Mouse (Mus musculus): Measurements from ENCODE around the gene Slc25a51. TPM values are rescaled to one million over a fixed set of nuclear protein-coding genes. Genes with fewer than 3 reads are reported as not detected.
A peak's percentile ranks its signal among the peaks of the same experiment; 100 is the strongest.
"Not testable (repeated sequence)": the region's sequence is repeated elsewhere in the genome, so short reads cannot be mapped to it uniquely, and the experiment has no call there.

Gene Slc25a51
- polyA plus RNA-seq, 1 experiment = 109 TPM

DNA sequence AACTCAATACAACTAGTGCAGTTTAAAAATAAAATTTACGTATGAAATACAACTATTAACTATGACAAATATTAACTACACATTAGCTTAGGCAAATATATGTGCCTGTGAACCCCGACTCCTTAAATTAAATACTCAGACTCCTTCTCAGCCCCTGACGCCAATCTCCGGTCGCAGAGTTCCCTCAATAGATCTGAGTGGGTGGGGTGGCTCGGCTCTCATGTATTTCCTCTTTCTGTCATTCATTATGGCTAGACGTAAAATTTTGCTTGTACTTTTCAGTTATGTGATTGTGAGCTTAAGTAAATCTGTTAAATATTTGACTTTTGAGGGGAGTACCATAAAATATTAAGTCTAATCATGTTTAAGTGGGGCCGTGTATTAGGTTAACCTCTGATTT lies 15.6 kb downstream of the Slc25a51 start:
- no peak for TF ChIP-seq CTCF (IDR thresholded peaks at IDR 0.05; ENCODE audit: insufficient read depth, low read length)
- TF ChIP-seq POLR2A (IDR thresholded peaks at IDR 0.05; ENCODE audit: borderline replicate concordance, extremely low read depth, low read depth, low read length) = no peak
- Histone ChIP-seq H3K4me3 (replicated peaks; ENCODE audit: extremely low read depth, low read depth, low read length) (no peak overlapping the region), H3K4me1 (ENCODE audit: control insufficient read depth, insufficient read depth, low read length) (no peaks in the 10 kb centered on the region)
- DNase-seq = no peak
- WGBS = 48% methylated on average over 8 of the region's 8 CpGs

DNA sequence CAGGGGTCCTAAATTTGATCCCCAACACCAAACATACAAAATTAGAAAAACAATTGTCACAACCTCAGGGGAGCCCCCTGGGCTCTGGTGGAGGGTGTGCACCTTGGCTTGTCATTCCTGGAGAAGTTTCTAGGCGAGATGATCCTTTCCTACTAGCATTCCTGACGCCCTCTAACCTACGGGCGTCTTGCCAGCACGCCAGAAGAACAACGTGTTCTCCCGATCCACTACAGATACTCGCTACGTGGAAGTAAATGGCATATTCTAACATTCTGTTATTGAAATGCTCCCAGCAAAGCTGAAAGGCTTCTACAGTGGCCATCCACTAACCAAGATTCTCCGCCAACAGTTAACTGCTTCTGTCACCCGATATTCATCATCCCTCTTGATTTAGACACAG lies 16.0 kb downstream of the Slc25a51 start:
- no peaks in the 10 kb centered on the region for H3K4me1 ChIP-seq (ENCODE audit: control insufficient read depth, insufficient read depth, low read length)
- DNase-seq = no peak
- WGBS = 37% methylated on average over 11 of the region's 11 CpGs
- no peak overlapping the region for H3K4me3 ChIP-seq (replicated peaks; ENCODE audit: extremely low read depth, low read depth, low read length)
- no peak for TF ChIP-seq POLR2A (IDR thresholded peaks at IDR 0.05; ENCODE audit: borderline replicate concordance, extremely low read depth, low read depth, low read length)
- no peak for TF ChIP-seq CTCF (IDR thresholded peaks at IDR 0.05; ENCODE audit: insufficient read depth, low read length)

DNA sequence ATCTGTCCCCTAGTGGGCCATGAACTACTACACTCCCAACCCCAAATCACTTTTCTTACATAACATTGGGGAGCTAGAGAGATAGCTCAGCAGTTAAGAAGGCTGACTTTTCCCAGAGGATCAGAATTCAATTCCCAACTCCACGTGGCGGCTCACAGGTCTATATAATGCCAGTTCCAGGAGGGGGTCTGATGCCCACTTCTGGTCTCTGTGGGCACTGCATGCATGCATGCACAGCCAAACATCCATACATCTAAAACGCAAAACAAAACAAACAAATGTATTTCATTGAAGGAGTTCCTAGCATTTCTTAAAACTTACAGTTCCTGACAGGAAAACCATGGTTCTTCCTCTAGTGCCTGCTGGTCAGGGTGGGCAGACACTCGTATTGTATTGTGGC lies 16.5 kb downstream of the Slc25a51 start:
- DNase-seq = no peak
- H3K4me1 ChIP-seq (ENCODE audit: control insufficient read depth, insufficient read depth, low read length) = no peaks in the 10 kb centered on the region
- 65% methylated on average over 4 of the region's 4 CpGs for WGBS
- no peak overlapping the region for H3K4me3 ChIP-seq (replicated peaks; ENCODE audit: extremely low read depth, low read depth, low read length)
- no peak for TF ChIP-seq CTCF (IDR thresholded peaks at IDR 0.05; ENCODE audit: insufficient read depth, low read length)
- no peak for TF ChIP-seq POLR2A (IDR thresholded peaks at IDR 0.05; ENCODE audit: borderline replicate concordance, extremely low read depth, low read depth, low read length)

GRCm38 (mm10) chr4:45387296-45387695 lies 21.3 kb downstream of the Slc25a51 start:
- DNase-seq; H3K4me1 ChIP-seq (ENCODE audit: control insufficient read depth, insufficient read depth, low read length); H3K4me3 ChIP-seq (replicated peaks; ENCODE audit: extremely low read depth, low read depth, low read length): not testable (repeated sequence)
- WGBS = 90% methylated on average over 5 of the region's 5 CpGs

DNA sequence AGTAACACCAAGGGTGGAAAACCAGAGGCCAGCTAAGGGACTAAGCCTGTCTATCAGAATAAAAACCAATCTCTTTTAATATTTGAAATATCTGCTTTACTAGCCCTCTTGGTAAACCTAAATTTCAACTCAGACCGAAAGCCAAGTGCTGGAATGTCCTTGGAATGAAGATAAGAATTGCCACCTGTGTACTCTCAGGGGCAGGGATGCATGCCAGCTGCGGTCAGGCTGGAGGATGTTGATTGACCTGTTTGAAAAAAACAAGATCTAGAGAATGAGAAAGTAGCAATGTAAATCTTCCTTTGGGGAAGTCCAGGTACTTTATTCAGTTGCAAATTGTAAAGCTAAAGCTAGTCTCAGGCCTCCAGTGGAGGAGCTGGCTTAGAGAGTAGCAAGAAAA lies 26.4 kb downstream of the Slc25a51 start:
- WGBS = 49% methylated on average over 2 of the region's 2 CpGs

GRCm38 (mm10) chr4:45380903-45381580 lies 27.5 kb downstream of the Slc25a51 start:
- DNase-seq; H3K4me1 ChIP-seq (ENCODE audit: control insufficient read depth, insufficient read depth, low read length); H3K4me3 ChIP-seq (replicated peaks; ENCODE audit: extremely low read depth, low read depth, low read length): not testable (repeated sequence)
- 84% methylated on average over 10 of the region's 10 CpGs for WGBS

More for the DNA sequence above, 26.4 kb downstream of the Slc25a51 start:
- DNase-seq = peak; percentile 31
- H3K4me3 ChIP-seq (replicated peaks; ENCODE audit: extremely low read depth, low read depth, low read length); H3K4me1 ChIP-seq (ENCODE audit: control insufficient read depth, insufficient read depth, low read length): not testable (repeated sequence)

DNA sequence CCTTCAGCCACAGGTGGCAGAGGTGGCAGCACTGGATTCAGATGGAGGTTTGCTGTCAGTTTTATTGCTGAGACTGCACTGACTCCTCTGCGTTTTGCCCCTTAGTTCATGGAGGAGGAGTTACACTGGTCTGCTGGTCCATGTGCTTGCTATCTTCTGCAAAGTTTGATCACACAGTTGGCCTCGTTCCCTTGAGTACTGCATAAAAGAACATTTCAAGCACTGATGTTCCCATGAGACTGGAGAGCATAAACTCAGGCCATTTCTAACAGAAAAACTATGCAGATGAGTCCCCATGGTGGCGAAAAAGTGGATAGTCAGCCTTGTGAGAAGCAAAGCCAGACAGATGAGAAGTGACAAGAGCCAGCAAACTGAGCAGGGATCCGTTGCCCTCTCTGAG lies 32.0 kb downstream of the Slc25a51 start:
- TF ChIP-seq CTCF (IDR thresholded peaks at IDR 0.05; ENCODE audit: insufficient read depth, low read length) = no peak
- TF ChIP-seq POLR2A (IDR thresholded peaks at IDR 0.05; ENCODE audit: borderline replicate concordance, extremely low read depth, low read depth, low read length) = no peak
- H3K4me1 ChIP-seq (ENCODE audit: control insufficient read depth, insufficient read depth, low read length) = peaks cover 6% of the 10 kb centered on the region; the same call in 1 of the 2 replicates
- no peak overlapping the region for H3K4me3 ChIP-seq (replicated peaks; ENCODE audit: extremely low read depth, low read depth, low read length)
- 82% methylated on average over 4 of the region's 4 CpGs for WGBS
- no peak for DNase-seq

- Histone ChIP-seq H3K4me1 (ENCODE audit: control insufficient read depth, insufficient read depth, low read length) (peaks cover 6% of the 10 kb centered on the region), H3K4me3 (replicated peaks; ENCODE audit: extremely low read depth, low read depth, low read length) (no peak overlapping the region)
- DNase-seq = no peak
- TF ChIP-seq CTCF (IDR thresholded peaks at IDR 0.05; ENCODE audit: insufficient read depth, low read length) (no peak), POLR2A (IDR thresholded peaks at IDR 0.05; ENCODE audit: borderline replicate concordance, extremely low read depth, low read depth, low read length) (no peak)
- WGBS = 53% methylated on average over 5 of the region's 5 CpGs
Measured at GRCm38 (mm10) chr4:45374879-45375278, 33.7 kb downstream of the Slc25a51 start.

DNA sequence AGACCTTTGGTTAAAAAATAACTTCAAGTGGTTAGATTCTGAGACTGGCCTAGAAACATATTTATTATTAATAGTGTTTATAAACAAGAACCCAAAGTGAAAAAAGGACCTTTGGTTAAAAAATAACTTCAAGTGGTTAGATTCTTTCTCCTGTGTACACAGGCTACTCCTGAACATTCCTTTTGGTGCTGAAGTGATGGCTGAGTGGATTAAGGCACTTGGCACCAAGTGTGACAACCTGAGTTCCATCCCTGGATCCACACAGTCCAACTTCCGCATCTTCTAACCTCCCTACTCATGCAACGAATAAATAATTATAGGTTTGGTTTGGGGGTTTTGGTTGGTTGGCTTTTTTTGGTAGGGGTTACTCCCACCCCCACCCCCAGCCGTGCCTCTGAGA lies 37.3 kb downstream of the Slc25a51 start:
- no peak for TF ChIP-seq CTCF (IDR thresholded peaks at IDR 0.05; ENCODE audit: insufficient read depth, low read length)
- TF ChIP-seq POLR2A (IDR thresholded peaks at IDR 0.05; ENCODE audit: borderline replicate concordance, extremely low read depth, low read depth, low read length) = no peak
- DNase-seq = peak; percentile 33
- Histone ChIP-seq H3K4me1 (ENCODE audit: control insufficient read depth, insufficient read depth, low read length) (peaks cover 6% of the 10 kb centered on the region), H3K4me3 (replicated peaks; ENCODE audit: extremely low read depth, low read depth, low read length) (no peak overlapping the region)
- WGBS = 63% methylated on average over 3 of the region's 3 CpGs

DNA sequence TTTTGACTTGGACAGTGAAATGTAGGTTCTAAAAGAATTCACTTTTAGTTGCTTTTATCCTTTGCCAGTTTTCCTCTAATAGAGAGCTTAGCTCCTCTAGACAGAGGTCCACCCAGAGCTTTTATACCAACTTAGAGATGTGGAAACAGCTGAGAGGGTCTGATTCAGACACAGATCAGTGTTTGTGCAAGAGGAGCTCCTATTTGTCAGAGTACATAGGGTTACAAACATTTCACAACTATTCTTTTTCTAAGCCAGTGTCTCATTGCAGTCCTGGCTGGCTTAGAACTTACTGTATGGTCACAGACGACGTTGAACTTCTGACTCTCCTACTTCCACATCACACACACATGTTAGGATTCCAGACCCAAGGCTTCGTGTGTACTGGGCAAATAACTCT lies 51.9 kb downstream of the Slc25a51 start:
- Histone ChIP-seq H3K4me3 (replicated peaks; ENCODE audit: extremely low read depth, low read depth, low read length) (no peak overlapping the region), H3K4me1 (ENCODE audit: control insufficient read depth, insufficient read depth, low read length) (no peaks in the 10 kb centered on the region)
- no peak for DNase-seq
- no peak for TF ChIP-seq POLR2A (IDR thresholded peaks at IDR 0.05; ENCODE audit: borderline replicate concordance, extremely low read depth, low read depth, low read length)
- no peak for TF ChIP-seq CTCF (IDR thresholded peaks at IDR 0.05; ENCODE audit: insufficient read depth, low read length)
- 67% methylated on average over 3 of the region's 3 CpGs for WGBS

Other genes starting within 250 kb of the Slc25a51 start
- gene Frmpd1, start 223.9 kb downstream of the Slc25a51 start, polyA plus RNA-seq (2012; rRNA removed) = 2.8 and 3.9 TPM in 2 replicates
- gene Trmt10b, start 111.6 kb downstream of the Slc25a51 start, polyA plus RNA-seq (2012; rRNA removed) = 1.9 and 3.0 TPM in 2 replicates
- gene Dcaf10, start 66.7 kb downstream of the Slc25a51 start, polyA plus RNA-seq (2012; rRNA removed) = 14.7 and 28.0 TPM in 2 replicates
- gene Exosc3, start 66.0 kb downstream of the Slc25a51 start, polyA plus RNA-seq (2012; rRNA removed) = 20.6 and 22.2 TPM in 2 replicates
- 36.2 and 37.7 TPM in 2 replicates for gene Shb, start 123.7 kb upstream of the Slc25a51 start, polyA plus RNA-seq (2012; rRNA removed)